Mouse (Mus musculus) heart, adult 8-10 months (tissue): ENCODE measurements at regions not wholly inside any gene's neighbourhood (a gene's known extent, or its start where the extent isn't known, plus 50 kb on each side); places are given as distances from the start of the nearest gene placed in this dataset.

Experiments used
- DNase-seq: peaks from one replicate; pipeline ENCODE4 v3.0.0; 2022; ENCODE audit warnings: low spot score

GRCm38 (mm10) chr1:183622341-183622740 is 204.3 kb downstream of the Hhipl2 start:
- DNase-seq, result no peak

GRCm38 (mm10) chr1:183624266-183624665 is 206.3 kb downstream of the Hhipl2 start:
- no peak for DNase-seq

DNA sequence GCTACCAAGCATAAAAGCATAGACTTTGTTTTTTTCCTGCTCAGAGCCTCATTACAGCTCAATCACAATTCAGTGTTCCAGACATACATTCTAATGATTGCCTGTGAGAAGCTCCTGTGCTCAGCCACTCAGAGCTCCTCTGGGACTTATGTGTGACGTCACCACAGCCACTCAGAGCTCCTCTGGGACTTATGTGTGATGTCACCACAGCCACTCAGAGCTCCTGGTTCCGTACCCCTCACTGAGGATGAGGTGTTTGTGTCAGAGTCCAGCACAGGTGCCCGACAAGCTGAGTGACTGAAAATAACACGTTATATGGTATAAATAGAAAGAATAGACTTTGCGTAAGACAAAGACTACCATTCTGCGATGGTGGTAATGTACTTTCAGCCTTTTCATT is 215.8 kb downstream of the Hhipl2 start:
- no peak for DNase-seq

DNA sequence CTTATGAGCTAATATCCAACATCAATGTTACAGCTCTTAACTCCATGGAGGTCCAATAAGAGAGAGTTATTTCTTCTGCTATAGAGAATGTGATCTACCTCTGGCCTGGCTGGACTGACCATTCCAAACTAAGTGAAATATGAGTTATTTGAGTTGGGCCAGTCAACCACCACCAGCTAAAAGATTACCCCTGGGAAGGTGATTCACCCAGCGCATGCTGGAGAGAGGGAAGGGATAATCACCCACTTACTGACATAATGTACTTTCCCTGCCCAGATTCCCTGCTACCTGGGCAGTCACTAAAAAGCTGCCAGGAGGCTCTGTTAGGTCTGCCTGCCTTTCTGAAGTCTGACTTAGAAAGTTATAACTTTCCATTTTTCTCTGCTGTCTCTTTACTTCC is 216.8 kb downstream of the Hhipl2 start:
- DNase-seq, result no peak

- DNase-seq, result no peak
Measured at GRCm38 (mm10) chr1:183637214-183637613, 219.2 kb downstream of the Hhipl2 start.

DNA sequence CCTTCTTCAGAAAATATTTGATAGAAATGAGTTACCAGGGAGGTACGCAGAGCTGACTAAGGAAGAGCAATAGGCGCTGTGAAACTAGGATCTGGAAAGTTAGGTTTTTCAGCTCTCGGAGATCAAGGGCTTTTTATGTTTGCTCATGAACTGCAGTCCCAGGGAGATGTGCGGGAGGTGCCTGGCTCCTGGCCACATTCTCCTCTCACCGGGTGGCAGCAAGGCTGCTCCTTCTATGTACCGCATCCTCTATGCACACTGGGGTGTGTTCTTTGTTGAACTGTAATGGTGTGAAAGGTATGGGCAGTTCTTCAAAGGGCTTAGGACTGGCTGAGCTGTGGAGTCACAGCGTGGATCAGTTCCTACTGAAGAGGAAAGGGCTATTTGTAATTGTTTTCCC is 221.3 kb downstream of the Hhipl2 start:
- no peak for DNase-seq

- DNase-seq, result no peak
Measured at GRCm38 (mm10) chr1:183640568-183640967, 222.6 kb downstream of the Hhipl2 start.

- DNase-seq, result no peak
Measured at GRCm38 (mm10) chr1:183644001-183644400, 226.0 kb downstream of the Hhipl2 start.

GRCm38 (mm10) chr1:183653878-183654277 is 235.9 kb downstream of the Hhipl2 start:
- DNase-seq, result no peak

DNA sequence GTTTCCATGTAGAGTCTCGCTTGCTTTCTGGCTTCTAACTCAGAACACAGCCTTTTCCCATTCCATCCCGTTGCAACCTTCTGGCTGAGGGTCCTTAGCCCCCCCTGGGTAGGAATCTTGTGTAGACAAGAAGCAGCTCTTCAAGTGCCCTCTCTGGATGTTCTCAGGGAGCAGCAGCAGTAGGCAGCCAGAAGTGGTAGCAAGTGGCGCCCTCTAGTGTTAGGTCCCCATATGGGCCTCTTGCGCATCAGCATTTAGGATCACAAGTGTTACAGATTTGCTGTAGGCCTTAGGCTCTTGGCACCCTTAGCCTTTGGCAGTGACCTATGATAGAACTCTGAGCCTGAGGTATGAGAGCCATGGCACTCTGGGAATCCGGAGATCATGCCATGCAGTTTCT is 239.0 kb downstream of the Hhipl2 start:
- DNase-seq, result peak; percentile 18

- no peak for DNase-seq
Measured at GRCm38 (mm10) chr1:183660541-183660940, 242.5 kb downstream of the Hhipl2 start.

DNA sequence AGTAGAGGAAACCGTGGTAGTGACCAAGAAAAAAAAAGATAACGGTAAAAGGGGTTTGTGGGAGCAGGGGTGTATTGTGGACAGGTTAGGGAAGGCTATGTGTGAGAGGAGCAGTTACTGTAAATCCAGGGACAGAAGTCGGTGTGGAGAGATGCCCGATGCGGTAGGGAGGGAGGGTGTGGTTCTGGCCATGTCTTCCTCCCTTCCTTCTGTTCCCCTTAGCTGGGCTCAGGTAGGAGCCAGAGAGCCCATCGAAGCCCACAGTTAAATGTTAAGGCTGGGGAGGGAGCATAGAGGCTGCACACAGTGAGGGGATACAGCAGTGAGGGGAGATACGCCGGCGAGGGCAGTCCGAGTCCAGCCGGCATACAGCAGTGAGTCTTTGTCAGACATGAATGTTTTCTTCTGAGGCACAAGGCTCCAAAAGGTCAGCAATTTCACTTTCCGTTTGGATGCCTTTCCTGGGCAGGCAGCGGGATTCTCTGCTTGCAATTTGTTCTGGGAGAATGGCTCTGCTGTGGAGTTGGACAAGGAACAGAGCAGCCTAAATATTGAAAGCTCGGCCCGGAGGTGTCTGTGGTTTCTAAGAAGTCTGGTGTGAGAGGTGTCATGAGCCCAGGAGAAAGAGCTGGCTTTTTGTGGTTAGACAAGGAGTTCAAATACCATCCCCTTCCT is 244.5 kb downstream of the Hhipl2 start:
- no peak for DNase-seq

DNA sequence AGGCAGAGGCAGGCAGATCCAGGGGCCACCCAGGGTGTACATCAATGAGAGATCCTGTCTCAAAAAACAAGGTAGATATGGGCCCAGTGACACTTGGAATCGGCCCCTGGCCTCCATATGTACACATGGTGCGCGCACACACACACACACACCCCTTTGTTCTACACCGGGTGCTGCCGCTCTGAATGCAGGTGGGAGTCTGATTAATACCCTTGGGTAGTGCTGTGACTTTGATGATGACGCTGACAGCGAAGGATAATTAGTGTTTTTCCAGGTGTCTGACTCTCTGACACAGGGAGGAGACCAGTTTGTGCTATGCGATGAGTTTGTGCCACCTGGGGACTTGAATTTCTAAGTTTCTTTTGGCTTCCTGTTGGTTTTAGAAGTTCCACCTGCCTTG is 251.3 kb downstream of the Hhipl2 start:
- DNase-seq, result no peak

DNA sequence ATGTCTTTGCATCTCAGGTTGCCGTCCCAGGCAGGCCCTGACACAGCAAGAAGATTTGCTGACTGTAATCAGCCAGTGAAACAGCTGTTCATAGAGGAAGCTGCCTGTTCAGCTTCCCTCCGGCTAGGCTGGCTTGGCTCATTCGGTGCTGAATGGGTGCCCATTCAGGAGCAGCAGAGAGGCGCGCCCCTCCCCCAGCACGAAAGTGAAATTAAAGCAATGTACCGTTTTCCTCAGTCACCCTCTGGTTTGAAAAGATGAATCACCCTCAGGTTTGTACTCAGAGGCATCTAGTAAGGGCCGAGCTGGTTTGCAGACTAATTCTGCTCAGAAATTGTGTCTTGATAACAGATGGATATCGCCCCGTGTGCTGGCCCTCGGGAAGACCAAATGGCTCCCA is 251.7 kb downstream of the Hhipl2 start:
- DNase-seq, result peak; percentile 22

DNA sequence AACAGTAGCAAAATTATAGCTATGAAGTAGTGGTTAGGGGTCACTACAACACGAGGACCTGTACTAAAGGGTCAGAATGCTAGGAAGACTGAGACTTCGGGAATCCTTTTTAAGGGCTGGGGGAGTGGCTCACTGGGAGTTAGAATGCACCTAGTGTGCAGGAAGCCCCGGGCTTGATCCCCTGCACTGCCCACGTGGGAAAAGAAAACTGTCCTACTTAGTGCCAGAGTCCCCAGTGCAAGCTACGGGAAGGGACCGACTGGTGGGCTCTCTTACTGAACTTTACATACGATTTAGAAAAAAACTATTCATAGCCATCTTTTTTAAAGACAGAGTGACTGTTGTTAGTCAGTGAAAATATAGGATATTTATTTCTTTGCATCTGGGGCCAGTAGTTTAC is 252.5 kb downstream of the Hhipl2 start:
- DNase-seq, result no peak

DNA sequence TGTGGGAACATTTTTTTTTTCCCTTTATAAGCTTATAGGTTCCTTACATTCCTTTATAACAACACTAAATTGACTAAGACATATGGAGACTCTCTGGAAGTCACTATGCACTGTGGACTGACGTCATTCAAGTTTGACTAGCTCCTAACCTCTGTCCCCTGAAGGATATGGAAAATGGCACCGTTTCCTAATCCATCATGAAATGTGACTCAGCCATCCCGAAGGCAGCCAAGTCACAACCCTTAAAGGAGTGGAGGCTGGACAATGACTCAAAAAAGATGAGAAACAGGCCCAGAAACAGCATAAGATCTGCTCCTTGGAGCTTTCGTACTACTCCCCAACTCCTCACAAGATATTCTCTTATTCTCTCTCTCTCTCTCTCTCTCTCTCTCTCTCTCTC is 253.5 kb downstream of the Hhipl2 start:
- DNase-seq, result peak; percentile 45

- no peak for DNase-seq
Measured at GRCm38 (mm10) chr1:183672521-183672920, 254.5 kb downstream of the Hhipl2 start.

GRCm38 (mm10) chr1:183677585-183677984 is 259.6 kb downstream of the Hhipl2 start:
- DNase-seq, result no peak

- peak; percentile 44 for DNase-seq
Measured at GRCm38 (mm10) chr1:183679949-183680348, 261.9 kb downstream of the Hhipl2 start.

GRCm38 (mm10) chr1:183686056-183686455 is 268.0 kb downstream of the Hhipl2 start:
- DNase-seq, result no peak

GRCm38 (mm10) chr1:183692756-183693155 is 274.7 kb downstream of the Hhipl2 start:
- no peak for DNase-seq

- no peak for DNase-seq
Measured at GRCm38 (mm10) chr1:183699284-183699683, 281.3 kb downstream of the Hhipl2 start.

DNA sequence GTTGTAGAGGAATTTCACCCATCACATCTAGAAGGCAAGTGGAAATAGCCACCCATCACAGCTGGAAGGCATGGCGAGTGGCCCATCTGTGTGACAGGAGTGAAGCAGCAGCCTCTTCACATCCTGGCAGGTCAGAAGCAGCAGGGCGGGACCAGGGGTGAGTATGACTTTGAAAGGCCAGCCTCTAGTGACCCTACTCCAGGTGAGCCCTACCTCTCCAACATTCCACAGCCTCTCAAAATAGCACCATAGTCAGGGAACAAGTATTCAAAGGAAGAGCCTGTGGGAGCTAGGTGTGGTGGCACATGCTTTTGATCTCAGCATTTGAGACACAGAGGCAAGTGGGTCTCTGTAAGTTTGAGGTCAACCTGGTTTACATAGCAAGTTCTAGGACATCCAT is 284.9 kb downstream of the Hhipl2 start:
- no peak for DNase-seq

DNA sequence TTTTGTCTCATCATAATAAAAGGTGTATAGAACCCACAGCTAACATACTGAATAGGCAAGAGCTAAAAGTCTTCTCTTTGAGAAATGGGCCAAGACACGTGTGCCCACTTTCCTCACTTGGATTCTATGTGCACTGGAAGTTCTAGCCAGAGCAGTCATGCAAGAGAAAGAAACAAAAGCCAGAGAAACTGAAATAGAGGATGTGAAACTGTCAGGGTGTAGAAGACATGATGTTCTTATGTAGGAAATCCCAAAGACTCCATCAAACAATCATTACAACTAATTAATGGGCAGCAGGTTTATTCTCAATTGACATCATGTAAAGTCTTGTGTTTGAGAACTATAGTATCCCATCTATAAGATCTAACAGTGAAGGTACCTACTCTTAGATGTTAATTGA is 294.9 kb downstream of the Hhipl2 start:
- no peak for DNase-seq
